Mouse (Mus musculus): ENCODE results near the gene 2410004P03Rik.

DNA sequence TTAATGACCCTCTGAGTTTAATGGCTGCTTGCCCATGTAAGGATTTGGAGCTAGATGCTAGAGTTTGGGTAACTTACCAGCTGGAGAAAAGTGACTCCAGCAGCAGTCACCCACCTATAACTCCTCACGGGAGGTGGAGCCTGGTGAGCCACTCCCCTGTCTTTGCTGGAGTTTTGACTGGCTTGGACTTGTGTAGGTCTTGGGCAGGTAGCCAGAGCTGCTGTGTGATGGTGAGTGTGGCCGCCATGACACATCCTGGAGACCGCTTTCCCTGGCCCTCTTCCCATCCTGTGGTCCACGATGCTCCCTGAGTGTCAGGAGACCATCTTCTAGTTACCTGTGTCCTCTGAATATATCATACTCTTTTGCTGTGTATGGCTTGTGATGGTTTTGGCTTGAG lies 44.2 kb upstream of the 2410004P03Rik start:
- no peak for TF ChIP-seq CTCF (IDR thresholded peaks at IDR 0.05; ENCODE audit: control insufficient read depth, insufficient read depth, insufficient replicate concordance, low read depth, low read length)
- TF ChIP-seq POLR2A (IDR thresholded peaks at IDR 0.05; ENCODE audit: control insufficient read depth, low read depth, low read length) = no peak

Data from testis, adult 2 months (tissue).